In the genomic region with DNA sequence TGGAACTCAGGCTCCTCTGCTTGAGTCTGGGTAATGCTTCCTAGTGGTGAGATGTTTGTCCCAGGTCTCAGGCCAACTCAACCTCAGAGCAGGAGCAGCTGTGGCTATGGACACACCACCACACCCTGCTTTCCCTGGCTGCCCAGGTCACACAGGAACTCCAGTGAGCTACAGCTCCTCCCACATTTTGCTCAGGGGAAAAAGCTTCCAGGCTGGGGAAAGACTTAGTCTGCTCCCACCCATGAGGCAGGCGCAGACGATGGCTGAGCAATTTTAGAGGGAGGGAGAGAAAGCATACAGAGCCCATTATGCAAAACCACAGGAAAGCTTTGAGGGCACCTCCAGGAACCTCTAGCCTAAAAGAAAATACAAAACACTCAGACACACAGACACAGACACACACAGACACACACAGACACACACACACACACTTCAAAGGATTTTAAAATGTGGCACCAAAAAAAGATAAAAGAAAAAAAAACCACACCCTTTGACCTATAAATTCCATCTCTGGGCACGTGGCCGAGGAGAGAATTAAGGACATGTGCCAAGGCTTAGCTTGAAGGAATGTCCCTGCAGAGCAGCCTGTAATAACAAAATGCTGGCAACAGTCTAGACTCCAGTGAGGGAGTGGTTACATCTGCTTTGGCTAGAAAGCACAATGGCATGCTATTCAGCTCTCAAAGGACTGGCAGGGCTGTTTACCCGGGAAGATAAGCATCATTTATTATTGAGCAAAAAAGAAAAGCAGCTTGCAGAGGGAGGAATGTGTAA, we compare ENCODE assay signal across 7 mouse cellular contexts. TPM values are rescaled to one million over a fixed set of nuclear protein-coding genes. Genes with fewer than 3 reads are reported as not detected.
DNase-seq lines count a peak whose midpoint lies in the region; ATAC-seq and TF ChIP-seq lines count a peak whose summit lies in the region.

No protein-coding gene starts in this region.

- no peak overlapping the region for H3K4me2 ChIP-seq in hindbrain, postnatal 0 days (ENCODE audit: low read depth, low read length)
- H3K4me2 ChIP-seq in stomach, embryonic 14.5 days (replicated peaks; ENCODE audit: low read depth, low read length) = no peak overlapping the region

- no peak overlapping the region for H3K4me3 ChIP-seq in brown adipose tissue, adult 24 weeks (ENCODE audit: insufficient read depth, low read depth, low read length)
- H3K4me3 ChIP-seq in hindbrain, postnatal 0 days (ENCODE audit: low read length) = no peak overlapping the region
- no peak overlapping the region for H3K4me3 ChIP-seq in lung, adult 2 months (replicated peaks; ENCODE audit: extremely low read depth, low read depth, low read length)
- no peak overlapping the region for H3K4me3 ChIP-seq in stomach, embryonic 14.5 days (ENCODE audit: low read depth, low read length)

- TF ChIP-seq CTCF in hindbrain, postnatal 0 days (IDR thresholded peaks at IDR 0.05; ENCODE audit: low read depth) = no peak
- TF ChIP-seq CTCF in lung, adult 2 months (IDR thresholded peaks at IDR 0.05; ENCODE audit: insufficient read depth, low read length) = no peak

- no peak for TF ChIP-seq POLR2A in lung, adult 2 months (IDR thresholded peaks at IDR 0.05; ENCODE audit: borderline replicate concordance, extremely low read depth, low read depth, low read length)

- DNase-seq in adipocyte (ENCODE audit: low spot score) = peak; percentile 97
- peak; percentile 60 for DNase-seq in gastrocnemius, postnatal 10 days
- DNase-seq in hindbrain, postnatal 0 days (ENCODE audit: low spot score) = peak; percentile 71
- peak; percentile 58 for DNase-seq in lung, adult 2 months
- no peak for DNase-seq in right cerebral cortex, postnatal 10 days (ENCODE audit: low spot score in 2 of 2)

- peaks cover 25% of the 10 kb centered on the region for H3K4me1 ChIP-seq in brown adipose tissue, adult 24 weeks (ENCODE audit: control insufficient read depth, insufficient read depth, insufficient read length, low read length)
- peaks cover 26% of the 10 kb centered on the region for H3K4me1 ChIP-seq in hindbrain, postnatal 0 days (ENCODE audit: insufficient read depth, low read length)
- peaks cover 38% of the 10 kb centered on the region for H3K4me1 ChIP-seq in lung, adult 2 months (ENCODE audit: control insufficient read depth, insufficient read depth, low read length)
- H3K4me1 ChIP-seq in stomach, embryonic 14.5 days (ENCODE audit: control insufficient read depth, insufficient read depth, low read length) = peaks cover 18% of the 10 kb centered on the region; the same call in 1 of the 2 replicates

- peak; percentile 25; the same call in 1 of the 2 replicates for ATAC-seq in hindbrain, postnatal 0 days
- ATAC-seq in stomach, embryonic 14.5 days (ENCODE audit: insufficient number of reproducible peaks, insufficient read depth, low FRiP score, low read depth) = peak; percentile 46

- H3K9me3 ChIP-seq in hindbrain, postnatal 0 days (ENCODE audit: low read length) = no peaks in the 10 kb centered on the region
- H3K9me3 ChIP-seq in stomach, embryonic 14.5 days (ENCODE audit: control insufficient read depth, low read depth, low read length) = no peaks in the 10 kb centered on the region

- no peaks in the 10 kb centered on the region for H3K36me3 ChIP-seq in hindbrain, postnatal 0 days (ENCODE audit: insufficient read depth, low read length)
- no peaks in the 10 kb centered on the region for H3K36me3 ChIP-seq in stomach, embryonic 14.5 days (ENCODE audit: control insufficient read depth, insufficient read depth, low read length)

- 11% methylated on average over 5 of the region's 5 CpGs for WGBS in hindbrain, postnatal 0 days
- WGBS in lung, adult 2 months = 6% methylated on average over 5 of the region's 5 CpGs
- WGBS in stomach, embryonic 14.5 days = 8% methylated on average over 5 of the region's 5 CpGs

- no peaks in the 10 kb centered on the region for H3K27me3 ChIP-seq in hindbrain, postnatal 0 days (ENCODE audit: insufficient read depth, low read length)
- no peaks in the 10 kb centered on the region for H3K27me3 ChIP-seq in stomach, embryonic 14.5 days (ENCODE audit: control insufficient read depth, insufficient read depth, low read length)

- H3K27ac ChIP-seq in brown adipose tissue, adult 24 weeks (replicated peaks; ENCODE audit: low read depth, low read length) = peak overlapping the region; percentile 29
- H3K27ac ChIP-seq in hindbrain, postnatal 0 days = peak overlapping the region; percentile 60
- H3K27ac ChIP-seq in stomach, embryonic 14.5 days (ENCODE audit: low read length) = peak overlapping the region; percentile 80

- H3K9ac ChIP-seq in hindbrain, postnatal 0 days (replicated peaks; ENCODE audit: low read length) = no peak overlapping the region
- no peak overlapping the region for H3K9ac ChIP-seq in stomach, embryonic 14.5 days (replicated peaks; ENCODE audit: low read depth, low read length)

RNA-seq across cellular contexts. Expression of a gene that starts 22.6 kb away (rescaled TPM):
- 15.5 and 17.5 TPM in 2 replicates for polyA plus RNA-seq in brown adipose tissue, adult 24 weeks (2012; ENCODE audit: insufficient read depth, insufficient read length, missing spikeins)
- 10 to 100 TPM; 21.4 to 34.4 TPM for total RNA-seq in gastrocnemius, postnatal 10 days (2021)
- total RNA-seq in hindbrain, postnatal 0 days (2014; rRNA removed) = 55.2 and 88.4 TPM in 2 replicates
- polyA plus RNA-seq in hindbrain, postnatal 0 days (2015; fragmentation: Nextera tagmentation; extraction: Ambion mirVana) = 49.4 and 56.0 TPM in 2 replicates
- 176 and 184 TPM in 2 replicates for polyA plus RNA-seq in lung, adult 2 months (2012; rRNA removed)
- polyA plus RNA-seq in stomach, embryonic 14.5 days (2014; fragmentation: Nextera tagmentation; extraction: Ambion mirVana) = 55.1 and 55.6 TPM in 2 replicates

RNA-seq across cellular contexts. Expression of a gene that starts 26.1 kb away (rescaled TPM):
- polyA plus RNA-seq in brown adipose tissue, adult 24 weeks (2012; ENCODE audit: insufficient read depth, insufficient read length, missing spikeins) = 1.7 and 1.8 TPM in 2 replicates
- total RNA-seq in gastrocnemius, postnatal 10 days (2021) = 10 to 100 TPM; 15.5 to 23.7 TPM
- 35.3 and 37.0 TPM in 2 replicates for total RNA-seq in hindbrain, postnatal 0 days (2014; rRNA removed)
- polyA plus RNA-seq in hindbrain, postnatal 0 days (2015; fragmentation: Nextera tagmentation; extraction: Ambion mirVana) = 21.7 and 23.3 TPM in 2 replicates
- 11.1 and 12.6 TPM in 2 replicates for polyA plus RNA-seq in lung, adult 2 months (2012; rRNA removed)
- 112 and 114 TPM in 2 replicates for polyA plus RNA-seq in stomach, embryonic 14.5 days (2014; fragmentation: Nextera tagmentation; extraction: Ambion mirVana)

RNA-seq across cellular contexts. Expression of a gene that starts 49.8 kb away (rescaled TPM):
- polyA plus RNA-seq in brown adipose tissue, adult 24 weeks (2012; ENCODE audit: insufficient read depth, insufficient read length, missing spikeins) = 1.1 and 1.6 TPM in 2 replicates
- 10 to 100 TPM; 69.0 to 70.3 TPM for total RNA-seq in gastrocnemius, postnatal 10 days (2021)
- total RNA-seq in hindbrain, postnatal 0 days (2014; rRNA removed) = 1,247 and 1,290 TPM in 2 replicates
- 675 and 695 TPM in 2 replicates for polyA plus RNA-seq in hindbrain, postnatal 0 days (2015; fragmentation: Nextera tagmentation; extraction: Ambion mirVana)
- polyA plus RNA-seq in lung, adult 2 months (2012; rRNA removed) = 35.8 and 51.4 TPM in 2 replicates
- 79.8 and 85.3 TPM in 2 replicates for polyA plus RNA-seq in stomach, embryonic 14.5 days (2014; fragmentation: Nextera tagmentation; extraction: Ambion mirVana)

Comparison
In these comparisons a context has a peak if more than half of its experiments do, and no peak if none do; other contexts are left out.
1. DNase-seq: peak in adipocyte (single experiment), gastrocnemius, postnatal 10 days (single experiment), hindbrain, postnatal 0 days (single experiment) and lung, adult 2 months (single experiment); none in right cerebral cortex, postnatal 10 days (0 of 2).
2. H3K27ac ChIP-seq: peak in every context shown above with its lines; median percentile 80 in stomach, embryonic 14.5 days; 60 in hindbrain, postnatal 0 days; 29 in brown adipose tissue, adult 24 weeks.
3. RNA of a gene that starts 49.8 kb away (polyA plus RNA-seq): 675 to 695 TPM in hindbrain, postnatal 0 days, 79.8 to 85.3 TPM in stomach, embryonic 14.5 days and 35.8 to 51.4 TPM in lung, adult 2 months; 1.1 to 1.6 TPM in brown adipose tissue, adult 24 weeks; every median in the first group is over 10 times any median in the second.